Mouse (Mus musculus) heart, postnatal 0 days (tissue): Measurements from ENCODE around the gene Nudt5. TPM values are rescaled to one million over a fixed set of nuclear protein-coding genes. Genes with fewer than 3 reads are reported as not detected.

Source experiments
- ATAC-seq: fragments of 200-750 bp; cut with Nextera tagmentation; 2 replicates; pipeline ENCODE4 v1.8.0; 2017; ENCODE audit warnings: low read depth, moderate number of reproducible peaks, moderate library complexity; ENCODE audit not compliant: insufficient read depth
- DNase-seq: peaks from one replicate; pipeline ENCODE4 v3.0.0-alpha.2; 2016; ENCODE audit warnings: low spot score
- H3K27ac ChIP-seq: fragments of 300-500 bp; sonication (generic); 2 replicates; pipeline ENCODE4 v1.5.1; 2014; ENCODE audit warnings: low read depth, mild to moderate bottlenecking
- H3K27me3 ChIP-seq: fragments of 300-500 bp; sonication (generic); 2 replicates; pipeline ENCODE4 v1.6.1; 2014; ENCODE audit warnings: low read length, mixed read lengths; ENCODE audit not compliant: control insufficient read depth, insufficient read depth
- H3K36me3 ChIP-seq: fragments of 300-500 bp; sonication (generic); replicated peaks from 2 replicates; pipeline ENCODE4 v1.6.1; 2014; ENCODE audit warnings: low read length, mixed read lengths; ENCODE audit not compliant: control insufficient read depth, insufficient read depth
- H3K4me1 ChIP-seq: fragments of 300-500 bp; sonication (generic); 2 replicates; pipeline ENCODE4 v1.6.1; 2014; ENCODE audit warnings: antibody characterized with exemption; ENCODE audit not compliant: control insufficient read depth, insufficient read depth
- H3K4me2 ChIP-seq: fragments of 300-500 bp; sonication (generic); 2 replicates; pipeline ENCODE4 v1.6.1; 2014; ENCODE audit warnings: low read depth, mild to moderate bottlenecking, low read length, moderate library complexity
- H3K4me3 ChIP-seq: fragments of 300-500 bp; sonication (generic); 2 replicates; pipeline ENCODE4 v1.5.1; 2014; ENCODE audit warnings: low read depth, low read length
- H3K9ac ChIP-seq: fragments of 300-500 bp; sonication (generic); replicated peaks from 2 replicates; pipeline ENCODE4 v1.6.1; 2014; ENCODE audit warnings: low read depth, low read length, mixed read lengths
- H3K9me3 ChIP-seq: fragments of 300-500 bp; sonication (generic); replicated peaks from 2 replicates; pipeline ENCODE4 v1.6.1; 2016; ENCODE audit warnings: low read length; ENCODE audit not compliant: control insufficient read depth
- CTCF ChIP-seq: IDR thresholded peaks from 2 replicates; pipeline ENCODE4 v1.5.1; 2016; ENCODE audit warnings: antibody characterized with exemption, control low read depth, low read depth
- EP300 ChIP-seq: IDR thresholded peaks from 2 replicates; pipeline ENCODE4 v1.6.1; 2016; ENCODE audit warnings: antibody characterized with exemption, low read depth
- WGBS: fragments of 180-500 bp; shearing (Covaris S2); extraction: QIAGEN DNeasy Blood & Tissue Kit; methylation state at CpG from one replicate; pipeline ENCODE4 v1.1.7; 2014; 5-methylcytosine and 5-hydroxymethylcytosine counted together
- polyA plus RNA-seq: library from polyadenylated mRNA; unstranded; fragments of >200 nt; fragmentation: Nextera tagmentation; extraction: Ambion mirVana; gene quantifications from 2 replicates; pipeline ENCODE4 v1.2.1, GENCODE M21; 2015
- total RNA-seq: library from RNA; depleted of rRNA; stranded (reverse); fragments of >200 nt; gene quantifications from 2 replicates; pipeline ENCODE4 v1.2.3, GENCODE M21; 2014; ENCODE audit warnings: low replicate concordance; rRNA removed

Nudt5 gene
- total RNA-seq = 14.1 and 15.7 TPM in 2 replicates
- 26.8 and 27.1 TPM in 2 replicates for polyA plus RNA-seq

DNA sequence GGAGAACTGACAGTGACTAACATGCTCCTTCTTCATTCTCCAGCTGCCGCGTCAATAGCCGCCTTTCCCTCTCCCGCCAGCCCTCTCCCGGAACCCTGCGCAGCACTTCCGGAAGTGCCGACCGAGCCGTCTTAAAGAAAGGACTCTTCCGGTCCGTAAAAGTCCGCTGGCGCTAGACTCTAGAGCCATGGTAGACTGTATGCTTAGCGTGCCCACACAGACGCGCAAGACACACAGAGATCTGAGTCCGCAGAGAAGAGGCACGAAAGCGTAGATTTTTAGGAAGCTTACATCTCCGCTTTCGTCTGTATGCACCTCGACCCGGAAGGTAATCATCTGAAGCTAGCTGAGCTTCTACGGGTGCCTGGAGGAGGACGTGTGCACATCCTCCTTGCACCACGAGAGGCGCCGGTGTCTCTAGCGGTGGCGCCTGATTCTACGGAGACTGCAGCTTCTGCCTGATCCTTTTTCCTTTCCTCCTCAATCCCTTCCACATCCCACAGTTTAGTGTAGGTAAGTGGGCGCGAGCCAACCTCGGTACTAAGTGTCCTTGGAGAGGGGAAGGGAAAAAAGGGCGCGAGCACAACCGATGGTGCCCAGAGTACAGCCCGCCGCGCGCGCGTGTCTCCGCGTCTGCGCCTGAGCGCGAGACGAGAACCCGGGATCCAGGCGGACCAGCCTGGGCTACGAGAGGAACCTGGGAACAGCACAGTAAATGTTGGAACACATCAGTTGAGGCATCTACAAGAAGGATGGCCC lies at the start of gene Nudt5, which contains the start of gene Cdc123:
TSS of gene Nudt5 (plus strand) at position 147 of the 759 bp plus-strand sequence.
TSS of gene Cdc123 (minus strand) at position 292 of the 759 bp plus-strand sequence.
- H3K36me3 ChIP-seq = peaks cover 20% of the 10 kb centered on the region
- ATAC-seq = peak; percentile 95
- H3K27ac ChIP-seq = peak within 1 kb of the TSS; percentile 91
- H3K27me3 ChIP-seq = no peaks in the 10 kb centered on the region
- TF ChIP-seq EP300 = 0 out of 2 replicates have a peak, but pooled peaks have one; percentile 57
- peak; percentile 74 for TF ChIP-seq CTCF
- H3K4me3 ChIP-seq = peak within 1 kb of the TSS; percentile 91
- WGBS = under 1% methylated on average over 52 of the region's 53 CpGs
- 0 out of 2 replicates have a peak, but pooled peaks cover 8% of the 10 kb centered on the region for H3K4me1 ChIP-seq
- peak; percentile 96 for DNase-seq
- H3K4me2 ChIP-seq = peak within 1 kb of the TSS; percentile 83
- no peaks in the 10 kb centered on the region for H3K9me3 ChIP-seq
- peak within 1 kb of the TSS; percentile 78 for H3K9ac ChIP-seq

DNA sequence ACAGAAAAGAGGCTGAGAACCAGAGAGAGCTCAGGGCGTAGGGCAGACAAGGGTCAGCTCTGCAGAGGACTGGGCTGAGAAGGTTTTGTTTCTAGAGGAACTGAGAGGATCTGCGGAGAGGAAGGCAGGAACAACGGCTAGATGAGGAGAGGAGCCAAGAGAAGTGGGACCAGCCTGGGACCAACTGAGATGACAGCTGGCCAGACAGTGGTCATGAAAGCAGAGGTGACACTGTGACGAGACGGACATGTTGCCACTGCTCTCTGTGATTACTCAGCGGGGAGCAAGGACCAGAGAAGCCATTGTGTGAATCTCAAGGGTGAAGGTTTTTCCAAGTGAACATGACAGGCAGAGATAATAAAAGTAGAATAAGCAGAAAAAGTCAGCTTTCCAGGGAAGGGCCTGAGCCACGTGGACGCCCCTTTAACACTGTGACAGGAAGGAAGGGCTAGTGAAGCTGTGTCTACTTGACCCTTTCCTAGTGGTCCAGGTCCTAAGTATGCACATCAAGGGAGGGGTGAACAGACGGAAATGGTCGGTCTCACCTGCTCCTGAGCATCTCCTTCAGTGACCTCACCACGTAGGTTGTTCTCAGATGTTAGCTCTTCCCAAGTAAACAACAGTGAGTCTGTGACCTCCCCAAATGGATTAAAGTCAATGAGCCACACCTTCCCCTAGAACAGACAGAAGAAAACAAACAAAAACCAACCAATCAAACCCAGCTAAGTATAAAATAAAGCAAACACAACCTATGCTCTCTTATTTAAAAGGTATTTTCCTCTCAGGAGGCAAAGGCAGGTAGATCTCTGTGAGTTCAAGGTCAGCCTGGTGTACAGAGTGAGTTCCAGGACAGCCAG lies 46.8 kb upstream of the Nudt5 start:
- Histone ChIP-seq H3K27ac (no peak overlapping the region), H3K4me3 (no peak overlapping the region), H3K4me1 (no peaks in the 10 kb centered on the region), H3K4me2 (no peak overlapping the region), H3K9ac (no peak overlapping the region), H3K27me3 (no peaks in the 10 kb centered on the region), H3K36me3 (peaks cover 60% of the 10 kb centered on the region), H3K9me3 (no peaks in the 10 kb centered on the region)
- WGBS = 74% methylated on average over 11 of the region's 11 CpGs
- DNase-seq (no peak), ATAC-seq (no peak)
- TF ChIP-seq CTCF = no peak
- no peak for TF ChIP-seq EP300

DNA sequence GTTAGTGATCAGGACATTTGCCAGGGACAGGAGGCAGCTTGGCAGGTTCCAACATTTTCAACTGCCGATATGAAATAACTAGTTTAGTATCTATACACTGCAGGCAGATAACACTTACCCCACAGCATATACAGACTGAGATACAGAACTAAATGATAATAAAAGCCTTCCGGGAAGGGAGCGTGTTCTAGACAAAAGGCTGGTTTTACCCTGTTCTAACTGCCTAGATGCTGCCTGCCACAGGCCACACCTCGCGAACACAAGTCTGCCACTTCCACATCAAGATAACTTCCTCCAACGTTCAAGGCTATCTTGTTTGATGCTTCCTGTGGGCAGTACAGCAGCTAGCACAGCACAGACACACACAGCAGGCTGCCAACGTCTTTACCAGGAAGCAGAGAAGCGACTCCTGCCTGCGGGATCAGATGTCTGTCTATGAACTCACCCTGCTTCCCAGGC lies 43.6 kb upstream of the Nudt5 start:
- ATAC-seq (no peak), DNase-seq (no peak)
- no peak overlapping the region for H3K4me2 ChIP-seq
- H3K27ac ChIP-seq = no peak overlapping the region
- H3K4me3 ChIP-seq = no peak overlapping the region
- TF ChIP-seq CTCF = no peak
- TF ChIP-seq EP300 = no peak
- no peaks in the 10 kb centered on the region for H3K27me3 ChIP-seq
- no peaks in the 10 kb centered on the region for H3K9me3 ChIP-seq
- H3K36me3 ChIP-seq = peaks cover 55% of the 10 kb centered on the region
- WGBS = 51% methylated on average over 9 of the region's 9 CpGs
- no peak overlapping the region for H3K9ac ChIP-seq
- H3K4me1 ChIP-seq = no peaks in the 10 kb centered on the region

DNA sequence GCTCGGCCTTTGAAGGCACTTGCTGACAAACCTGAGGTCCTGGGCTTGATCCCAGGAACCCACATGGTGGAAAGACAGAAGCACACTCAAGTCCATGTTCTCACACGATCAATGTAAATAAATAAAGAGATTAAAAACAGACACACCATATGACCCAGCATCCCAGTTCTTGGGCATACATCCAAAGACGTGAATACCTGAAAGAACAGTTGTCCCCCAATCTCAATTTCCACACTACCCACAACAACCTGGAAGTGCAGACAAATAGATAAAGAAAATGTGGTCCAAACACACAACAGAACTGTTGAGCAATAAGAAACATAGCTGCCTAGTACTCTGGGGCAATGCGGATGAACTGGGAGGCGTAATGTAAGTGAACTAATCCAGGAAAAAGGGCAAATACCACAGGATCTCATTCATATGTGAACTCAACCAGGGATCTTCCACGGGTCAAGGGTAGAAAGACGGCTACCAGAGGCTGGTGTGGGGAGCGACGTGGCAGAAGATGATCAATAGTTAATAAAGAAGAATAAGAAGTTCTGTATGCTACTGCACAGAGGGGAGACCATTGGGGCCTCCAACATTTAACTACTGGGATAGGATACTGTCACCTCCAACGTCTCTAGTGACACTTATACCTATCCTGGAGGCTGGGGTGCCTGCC lies 42.8 kb upstream of the Nudt5 start:
- no peak for DNase-seq
- H3K27me3 ChIP-seq = no peaks in the 10 kb centered on the region
- no peak for TF ChIP-seq EP300
- TF ChIP-seq CTCF = no peak
- no peak overlapping the region for H3K4me3 ChIP-seq
- no peak overlapping the region for H3K27ac ChIP-seq
- H3K4me2 ChIP-seq = no peak overlapping the region
- H3K9ac ChIP-seq = no peak overlapping the region
- H3K36me3 ChIP-seq = peaks cover 49% of the 10 kb centered on the region
- no peaks in the 10 kb centered on the region for H3K9me3 ChIP-seq
- WGBS = 87% methylated on average over 10 of the region's 10 CpGs
- H3K4me1 ChIP-seq = no peaks in the 10 kb centered on the region
- ATAC-seq = no peak

DNA sequence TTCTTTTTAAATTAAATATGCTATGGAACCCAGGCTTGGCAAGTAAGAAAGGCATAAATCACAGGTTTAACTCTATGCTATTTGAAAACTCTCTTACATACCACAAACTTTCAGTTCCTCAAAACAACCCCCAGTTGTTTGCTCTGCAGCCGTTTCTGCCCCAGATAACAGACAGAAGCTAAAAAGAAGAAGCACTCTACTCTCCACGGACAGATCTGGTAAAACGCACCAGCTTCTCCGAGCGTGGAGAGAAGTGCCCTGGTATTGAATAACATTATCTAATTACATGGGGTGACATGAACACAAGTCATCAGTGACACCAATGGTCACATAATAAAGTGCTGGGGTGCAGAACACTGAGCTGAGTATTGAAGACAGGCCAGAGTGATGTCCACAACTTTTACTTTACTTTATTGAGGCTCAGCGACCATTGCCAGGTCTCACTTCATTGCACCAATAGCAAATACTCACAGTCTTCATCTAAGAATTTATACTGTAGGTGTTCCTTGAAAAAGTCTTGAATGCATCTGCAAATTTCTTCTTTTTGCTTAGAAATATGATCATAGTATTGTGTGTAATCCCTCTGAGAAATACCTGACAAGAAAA lies 40.3 kb upstream of the Nudt5 start:
- no peak overlapping the region for H3K4me2 ChIP-seq
- H3K27ac ChIP-seq = no peak overlapping the region
- H3K4me1 ChIP-seq = no peaks in the 10 kb centered on the region
- DNase-seq = no peak
- 82% methylated on average over 6 of the region's 6 CpGs for WGBS
- no peak for TF ChIP-seq CTCF
- no peak for TF ChIP-seq EP300
- H3K9ac ChIP-seq = no peak overlapping the region
- peaks cover 50% of the 10 kb centered on the region for H3K36me3 ChIP-seq
- no peaks in the 10 kb centered on the region for H3K27me3 ChIP-seq
- no peak overlapping the region for H3K4me3 ChIP-seq
- ATAC-seq = no peak
- no peaks in the 10 kb centered on the region for H3K9me3 ChIP-seq
